Mouse (Mus musculus) Muller cell, postnatal 12 days (primary cell): ENCODE measurements around the gene Ndst4.

Experiments used
- DNase-seq: peaks from one replicate; pipeline ENCODE4 v3.0.0-alpha.2; 2015; ENCODE audit errors: inconsistent ontology term

Ndst4 gene

GRCm38 (mm10) chr3:125722953-125723352 is 319.1 kb downstream of the Ndst4 start:
- no peak for DNase-seq

GRCm38 (mm10) chr3:125734945-125735344 is 331.1 kb downstream of the Ndst4 start:
- no peak for DNase-seq

- no peak for DNase-seq
Measured at GRCm38 (mm10) chr3:125744468-125745141, 340.7 kb downstream of the Ndst4 start.

- DNase-seq, result no peak
Measured at GRCm38 (mm10) chr3:125745142-125745496, 341.2 kb downstream of the Ndst4 start.

GRCm38 (mm10) chr3:125746367-125746766 is 342.5 kb downstream of the Ndst4 start:
- DNase-seq, result no peak

- DNase-seq, result no peak
Measured at GRCm38 (mm10) chr3:125756911-125757310, 353.0 kb downstream of the Ndst4 start.

- no peak for DNase-seq
Measured at GRCm38 (mm10) chr3:125760711-125761110, 356.8 kb downstream of the Ndst4 start.
